Mouse (Mus musculus): ENCODE results near the gene Syt12. TPM values are rescaled to one million over a fixed set of nuclear protein-coding genes. Genes with fewer than 3 reads are reported as not detected.
"Not testable (repeated sequence)": the region's sequence is repeated elsewhere in the genome, so short reads cannot be mapped to it uniquely, and the experiment has no call there.

Syt12 gene
- total RNA-seq, 2 experiments from 2014 or later: 34.7 to 37.7 TPM

- DNase-seq (ENCODE audit: low spot score in 2 of 2): peak; percentile 62 to 82
Measured at GRCm38 (mm10) chr19:4492526-4493296, 15.5 kb upstream of the Syt12 start.

GRCm38 (mm10) chr19:4491080-4491695 is 13.9 kb upstream of the Syt12 start:
- DNase-seq (ENCODE audit: low spot score in 2 of 2): no peak

- DNase-seq (ENCODE audit: low spot score in 2 of 2): no peak
Measured at GRCm38 (mm10) chr19:4487877-4488276, 10.6 kb upstream of the Syt12 start.

- DNase-seq (ENCODE audit: low spot score in 2 of 2): no peak
Measured at GRCm38 (mm10) chr19:4485006-4485405, 7.8 kb upstream of the Syt12 start.

- DNase-seq (ENCODE audit: low spot score in 2 of 2): no peak
Measured at GRCm38 (mm10) chr19:4482111-4482859, 5.0 kb upstream of the Syt12 start.

GRCm38 (mm10) chr19:4481326-4481725 is 4.1 kb upstream of the Syt12 start:
- DNase-seq (ENCODE audit: low spot score in 2 of 2): no peak

- no peak for DNase-seq (ENCODE audit: low spot score in 2 of 2)
Measured at GRCm38 (mm10) chr19:4480041-4480440, 2.8 kb upstream of the Syt12 start.

GRCm38 (mm10) chr19:4478190-4478516 is 906 bp upstream of the Syt12 start:
- DNase-seq (ENCODE audit: low spot score in 2 of 2): no peak

GRCm38 (mm10) chr19:4476601-4477257 is 518 bp downstream of the Syt12 start:
- DNase-seq (ENCODE audit: low spot score in 2 of 2): peak; percentile 54 to 61

- no peak for DNase-seq (ENCODE audit: low spot score in 2 of 2)
Measured at GRCm38 (mm10) chr19:4475224-4475925, 1.9 kb downstream of the Syt12 start.

GRCm38 (mm10) chr19:4474739-4475138 is 2.5 kb downstream of the Syt12 start:
- DNase-seq (ENCODE audit: low spot score in 2 of 2): no peak

GRCm38 (mm10) chr19:4473549-4473948 is 3.7 kb downstream of the Syt12 start:
- DNase-seq (ENCODE audit: low spot score in 2 of 2): no peak

GRCm38 (mm10) chr19:4468363-4468762 is 8.9 kb downstream of the Syt12 start:
- DNase-seq (ENCODE audit: low spot score in 2 of 2): no peak

- DNase-seq (ENCODE audit: low spot score in 2 of 2): no peak
Measured at GRCm38 (mm10) chr19:4464666-4465065, 12.6 kb downstream of the Syt12 start.

- DNase-seq (ENCODE audit: low spot score in 2 of 2): no peak
Measured at GRCm38 (mm10) chr19:4461981-4462380, 15.3 kb downstream of the Syt12 start.

- peak; percentile 40 to 52 for DNase-seq (ENCODE audit: low spot score in 2 of 2)
Measured at GRCm38 (mm10) chr19:4456227-4456626, 21.0 kb downstream of the Syt12 start.

GRCm38 (mm10) chr19:4455071-4455800 is 22.0 kb downstream of the Syt12 start:
- DNase-seq (ENCODE audit: low spot score in 2 of 2): no peak

GRCm38 (mm10) chr19:4454040-4454439 is 23.2 kb downstream of the Syt12 start:
- DNase-seq (ENCODE audit: low spot score in 2 of 2): not testable (repeated sequence)

GRCm38 (mm10) chr19:4452525-4452924 is 24.7 kb downstream of the Syt12 start:
- DNase-seq (ENCODE audit: low spot score in 2 of 2): peak in 1 of 2 experiments; percentile 48

GRCm38 (mm10) chr19:4451965-4452364 is 25.3 kb downstream of the Syt12 start:
- no peak for DNase-seq (ENCODE audit: low spot score in 2 of 2)
